Mouse (Mus musculus): ENCODE data around the gene Myoz1. TPM values are rescaled to one million over a fixed set of nuclear protein-coding genes. Genes with fewer than 3 reads are reported as not detected.
"Not testable (repeated sequence)": the region's sequence is repeated elsewhere in the genome, so short reads cannot be mapped to it uniquely, and the experiment has no call there.

The Myoz1 gene
- total RNA-seq, 2 experiments from 2014 or later = not detected

DNA sequence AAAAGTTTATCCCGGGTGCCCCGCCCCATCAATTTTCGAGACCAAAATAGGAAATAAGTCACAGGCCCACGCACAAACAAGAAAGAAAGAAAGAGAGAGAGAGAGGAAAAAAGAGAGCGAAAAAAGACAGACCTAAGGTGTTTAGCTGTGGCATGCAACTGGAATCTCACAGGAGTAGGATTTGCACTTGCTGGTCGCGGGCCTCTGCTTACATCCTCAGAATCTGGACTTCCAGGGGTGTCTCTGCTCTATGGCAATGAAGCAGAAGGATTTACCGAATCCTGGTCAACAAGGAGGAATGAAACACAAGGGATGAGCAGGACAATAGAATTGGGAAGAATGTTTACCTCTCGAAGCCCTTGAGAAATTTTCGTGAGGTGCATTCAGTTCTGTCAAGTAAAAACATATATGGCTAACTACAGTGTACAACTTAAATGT lies 14.9 kb downstream of the Myoz1 start:
- intact Hi-C loops (cut with DNase I) = loop anchor here (1.0 kb wide), 1 partner anchor 33 kb away; the partner anchor contains the start of gene Sec24c
- no peak for DNase-seq (ENCODE audit: low spot score in 2 of 2)

DNA sequence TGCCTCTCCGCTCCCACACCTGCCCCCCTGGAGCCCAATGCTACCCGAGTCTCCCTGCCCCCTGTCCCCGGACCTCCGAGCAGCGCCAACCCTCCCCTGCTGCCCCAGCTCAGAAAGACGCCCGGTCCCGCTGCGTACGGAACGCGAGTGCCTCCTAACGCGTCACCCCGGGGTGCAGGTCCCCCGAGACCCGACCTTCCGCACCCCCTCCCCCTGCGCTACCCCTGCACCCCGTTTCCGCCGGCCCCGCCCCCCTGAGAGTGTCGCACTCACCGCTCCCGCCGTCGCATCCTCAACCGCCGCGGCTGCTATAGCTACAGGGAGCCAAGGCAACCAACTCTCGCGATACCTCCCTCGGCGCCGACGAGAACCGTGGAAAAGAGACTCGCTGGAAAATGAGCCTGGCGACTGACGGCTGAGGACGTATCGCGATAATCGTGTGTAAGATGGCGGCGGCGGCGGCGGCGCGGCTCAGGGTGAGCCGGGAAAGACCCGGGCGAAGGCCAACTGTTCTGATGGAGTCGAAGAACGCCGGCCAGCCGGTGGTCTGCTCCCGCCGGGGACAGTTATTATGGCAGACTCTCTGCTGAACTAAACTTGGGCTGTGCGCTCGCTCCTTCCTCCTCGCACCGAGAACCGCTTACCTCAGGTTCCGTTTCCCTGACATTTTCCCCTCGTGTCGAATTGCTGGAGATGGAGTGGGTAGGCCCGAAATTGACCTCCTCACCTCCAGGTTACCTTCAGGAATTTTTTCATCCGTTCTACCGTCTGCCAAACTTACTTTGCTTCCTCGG lies 15.5 kb downstream of the Myoz1 start, which contains the start of gene Usp54:
Gene Usp54 (minus strand): TSS at position 420 of the 794 bp plus-strand sequence.
- DNase-seq (ENCODE audit: low spot score in 2 of 2) = peak; percentile 97 to 99
- intact Hi-C loops (cut with DNase I) = loop anchor here (1.0 kb wide), 1 partner anchor 33 kb away; the partner anchor contains the start of gene Sec24c

- DNase-seq (ENCODE audit: low spot score in 2 of 2) = peak; percentile 10 to 35
- intact Hi-C loops (cut with DNase I) = no loop called here
Measured at GRCm38 (mm10) chr14:20639918-20640619, 16.3 kb downstream of the Myoz1 start.

DNA sequence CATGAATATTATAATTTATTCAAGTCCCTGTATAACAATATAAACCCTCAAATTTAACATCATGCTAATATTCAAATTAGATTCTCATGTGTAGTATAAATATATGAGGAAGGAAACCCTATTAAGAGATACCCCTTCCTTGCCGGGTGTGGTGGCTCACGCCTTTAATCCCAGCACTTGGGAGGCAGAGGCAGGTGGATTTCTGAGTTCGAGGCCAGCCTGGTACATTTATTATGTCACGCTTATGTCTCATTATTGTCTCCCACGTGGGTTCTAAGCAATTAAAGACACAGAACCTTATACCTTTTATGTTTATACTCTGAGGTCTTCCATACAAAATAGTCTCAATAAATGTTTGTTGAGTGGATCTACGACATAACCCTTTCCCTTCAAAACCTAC lies 17.6 kb downstream of the Myoz1 start:
- intact Hi-C loops (cut with DNase I) = no loop called here
- no peak for DNase-seq (ENCODE audit: low spot score in 2 of 2)

GRCm38 (mm10) chr14:20637818-20638574 lies 18.3 kb downstream of the Myoz1 start:
- DNase-seq (ENCODE audit: low spot score in 2 of 2) = no peak
- intact Hi-C loops (cut with DNase I) = no loop called here

DNA sequence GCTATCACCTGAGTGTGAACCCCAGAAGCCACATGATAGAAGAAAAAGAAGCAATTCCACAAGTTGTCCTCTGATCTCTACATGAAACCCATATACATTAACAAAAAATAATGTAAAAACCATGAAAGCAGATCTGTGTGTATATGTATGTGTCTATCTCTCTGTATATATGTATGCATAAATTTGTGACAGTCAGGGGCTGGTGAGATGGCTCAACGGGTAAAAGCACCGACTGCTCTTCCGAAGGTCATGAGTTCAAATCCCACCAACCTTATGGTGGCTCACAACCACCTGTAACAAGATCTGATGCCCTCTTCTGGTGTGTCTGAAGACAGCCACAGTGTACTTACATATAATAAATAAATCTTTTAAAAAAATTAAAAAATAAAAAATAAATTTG lies 19.4 kb downstream of the Myoz1 start:
- DNase-seq (ENCODE audit: low spot score in 2 of 2); intact Hi-C loops (cut with DNase I): not testable (repeated sequence)

- DNase-seq (ENCODE audit: low spot score in 2 of 2) = no peak
- intact Hi-C loops (cut with DNase I) = no loop called here
Measured at GRCm38 (mm10) chr14:20635546-20635945, 20.8 kb downstream of the Myoz1 start.

DNA sequence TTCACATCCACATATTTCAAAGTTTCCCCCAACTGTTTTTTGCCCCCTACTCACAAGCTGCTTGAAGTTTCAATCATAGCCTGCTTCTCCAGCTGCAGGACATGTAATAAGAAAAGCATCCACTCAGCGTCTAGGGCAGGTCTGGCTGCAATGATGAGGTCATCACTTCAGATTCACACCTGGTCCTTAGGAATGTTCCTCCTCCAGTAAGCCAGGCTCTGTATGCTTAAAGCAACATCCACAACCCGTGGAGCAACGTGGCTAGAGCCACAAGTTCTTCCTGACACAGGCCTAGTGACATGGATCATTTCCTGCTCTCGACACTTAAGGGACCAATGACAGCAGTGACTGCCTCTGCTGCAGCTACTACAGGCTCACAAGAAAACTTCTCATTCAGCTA lies 25.1 kb downstream of the Myoz1 start:
- no peak for DNase-seq (ENCODE audit: low spot score in 2 of 2)
- intact Hi-C loops (cut with DNase I) = no loop called here

GRCm38 (mm10) chr14:20626971-20627370 lies 29.4 kb downstream of the Myoz1 start:
- intact Hi-C loops (cut with DNase I) = no loop called here
- no peak for DNase-seq (ENCODE audit: low spot score in 2 of 2)

DNA sequence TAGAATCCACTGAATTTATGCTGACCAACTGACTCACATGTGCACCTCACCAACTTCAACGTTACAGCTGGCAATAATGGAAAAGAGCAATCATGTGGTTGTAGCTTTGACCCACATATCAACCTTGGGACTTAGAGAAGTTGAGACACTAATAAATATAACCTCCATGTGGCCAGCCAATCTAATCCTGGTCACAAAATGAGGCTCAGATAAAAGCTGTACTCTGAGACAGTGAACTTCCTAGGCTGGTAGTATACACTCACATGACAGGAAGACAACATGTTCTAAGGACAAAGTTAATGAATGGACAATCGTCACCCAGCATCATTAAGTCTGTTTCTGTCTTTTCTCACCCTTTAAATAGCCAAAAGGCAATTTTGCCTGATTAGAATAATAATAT lies 29.9 kb downstream of the Myoz1 start:
- intact Hi-C loops (cut with DNase I) = no loop called here
- no peak for DNase-seq (ENCODE audit: low spot score in 2 of 2)

- no peak for DNase-seq (ENCODE audit: low spot score in 2 of 2)
- intact Hi-C loops (cut with DNase I) = no loop called here
Measured at GRCm38 (mm10) chr14:20622907-20623306, 33.4 kb downstream of the Myoz1 start.

DNA sequence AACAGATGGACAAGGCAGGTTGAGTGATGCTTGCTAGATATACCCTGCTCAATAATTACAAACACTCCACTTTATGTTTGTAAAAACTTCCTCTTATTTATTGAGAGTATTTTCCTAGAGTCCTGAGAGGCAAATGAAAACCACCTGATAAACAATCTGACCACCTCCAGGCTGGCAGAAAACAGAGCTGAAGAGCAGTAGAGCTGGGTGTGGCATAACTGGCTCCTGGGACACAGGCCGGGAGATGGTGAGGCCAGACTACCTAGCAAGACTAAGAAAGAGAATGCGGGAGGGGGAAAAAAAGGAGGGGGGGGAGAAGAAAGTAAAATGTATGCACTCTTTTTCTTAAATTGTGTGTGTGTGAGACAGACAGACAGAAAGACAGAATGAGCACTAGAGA lies 33.9 kb downstream of the Myoz1 start:
- DNase-seq (ENCODE audit: low spot score in 2 of 2) = no peak
- intact Hi-C loops (cut with DNase I) = no loop called here

- no peak for DNase-seq (ENCODE audit: low spot score in 2 of 2)
- intact Hi-C loops (cut with DNase I) = no loop called here
Measured at GRCm38 (mm10) chr14:20621903-20622302, 34.4 kb downstream of the Myoz1 start.

- peak in 1 of 2 experiments; percentile 43 for DNase-seq (ENCODE audit: low spot score in 2 of 2)
- intact Hi-C loops (cut with DNase I) = no loop called here
Measured at GRCm38 (mm10) chr14:20619131-20619530, 37.2 kb downstream of the Myoz1 start.

GRCm38 (mm10) chr14:20618211-20618610 lies 38.1 kb downstream of the Myoz1 start:
- DNase-seq (ENCODE audit: low spot score in 2 of 2) = peak in 1 of 2 experiments; percentile 22
- intact Hi-C loops (cut with DNase I) = no loop called here

DNA sequence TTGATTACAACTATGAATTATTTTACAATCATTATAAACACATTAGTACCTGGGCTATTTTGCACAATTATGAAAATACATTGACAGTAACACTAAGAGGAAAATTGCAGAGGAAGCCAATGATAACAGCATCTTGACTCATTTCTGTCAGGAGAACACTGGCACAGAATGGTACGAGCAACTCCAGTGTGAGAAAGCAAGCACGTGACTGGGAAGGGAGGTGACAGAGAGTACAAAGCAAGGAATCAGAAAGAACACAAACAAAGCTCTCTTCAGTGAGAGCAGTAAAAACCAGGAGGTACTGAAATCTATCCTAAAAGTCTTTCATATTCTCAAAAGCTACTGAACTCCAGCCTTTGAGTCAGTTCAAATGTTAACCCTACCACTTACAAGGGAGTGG lies 39.9 kb downstream of the Myoz1 start:
- DNase-seq (ENCODE audit: low spot score in 2 of 2) = peak in 1 of 2 experiments; percentile 27
- intact Hi-C loops (cut with DNase I) = no loop called here

DNA sequence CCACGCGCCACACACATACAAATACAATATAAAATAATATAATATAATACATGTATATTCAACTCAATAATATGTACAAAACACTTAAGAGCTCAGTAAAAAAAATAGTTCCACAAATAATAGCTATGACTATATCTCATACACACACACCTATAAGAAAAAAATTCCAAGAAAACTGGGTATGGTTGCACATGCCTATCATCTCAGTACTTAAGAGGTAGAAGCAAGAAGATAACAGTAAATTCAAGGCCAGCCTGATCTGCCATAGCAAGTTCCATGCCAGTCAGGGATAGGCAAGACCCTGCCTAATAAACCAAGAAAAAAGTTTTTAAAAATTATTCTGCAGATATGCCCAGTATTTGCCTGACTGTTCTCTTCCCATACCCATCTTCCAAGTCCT lies 41.3 kb downstream of the Myoz1 start:
- no peak for DNase-seq (ENCODE audit: low spot score in 2 of 2)
- intact Hi-C loops (cut with DNase I) = no loop called here

- intact Hi-C loops (cut with DNase I) = no loop called here
Measured at GRCm38 (mm10) chr14:20612820-20613219, 43.5 kb downstream of the Myoz1 start.

GRCm38 (mm10) chr14:20610146-20610545 lies 46.2 kb downstream of the Myoz1 start:
- intact Hi-C loops (cut with DNase I) = no loop called here
- no peak for DNase-seq (ENCODE audit: low spot score in 2 of 2)

More at GRCm38 (mm10) chr14:20612820-20613219, 43.5 kb downstream of the Myoz1 start:
- no peak for DNase-seq (ENCODE audit: low spot score in 2 of 2)

- intact Hi-C loops (cut with DNase I) = no loop called here
- DNase-seq (ENCODE audit: low spot score in 2 of 2) = no peak
Measured at GRCm38 (mm10) chr14:20609519-20609918, 46.8 kb downstream of the Myoz1 start.
